Mouse (Mus musculus) testis, adult 2 months (tissue): Measurements from ENCODE around the gene Tshz3. TPM values are rescaled to one million over a fixed set of nuclear protein-coding genes. Genes with fewer than 3 reads are reported as not detected.

Experiments
- H3K27ac ChIP-seq: fragments of 200-500 bp; 2 replicates; pipeline ENCODE4 v1.5.1; 2012; ENCODE audit warnings: low read depth, low read length; ENCODE audit not compliant: control insufficient read depth, insufficient read depth
- H3K27me3 ChIP-seq: fragments of 200-500 bp; 2 replicates; pipeline ENCODE4 v1.6.1; 2012; ENCODE audit warnings: mild to moderate bottlenecking, low read length, moderate library complexity; ENCODE audit not compliant: control insufficient read depth, insufficient read depth
- H3K36me3 ChIP-seq: fragments of 200-500 bp; 2 replicates; pipeline ENCODE4 v1.6.1; 2012; ENCODE audit warnings: mild to moderate bottlenecking, low read length; ENCODE audit not compliant: control insufficient read depth, insufficient read depth
- H3K4me1 ChIP-seq: fragments of 200-500 bp; 2 replicates; pipeline ENCODE4 v1.6.1; 2012; ENCODE audit warnings: low read length; ENCODE audit not compliant: control insufficient read depth, insufficient read depth
- H3K4me3 ChIP-seq: fragments of 200-500 bp; 2 replicates; pipeline ENCODE4 v1.5.1; 2012; ENCODE audit warnings: low read depth, mild to moderate bottlenecking, low read length, moderate library complexity, mixed read lengths; ENCODE audit not compliant: control insufficient read depth
- CTCF ChIP-seq: fragments of 200-500 bp; IDR thresholded peaks from 2 replicates; pipeline ENCODE4 v1.5.1; 2012; ENCODE audit warnings: low read depth, mild to moderate bottlenecking, inconsistent platforms, low read length, moderate library complexity; ENCODE audit not compliant: control insufficient read depth, insufficient read depth, insufficient replicate concordance
- POLR2A ChIP-seq: fragments of 200-500 bp; IDR thresholded peaks from 2 replicates; pipeline ENCODE4 v1.6.1; 2012; ENCODE audit warnings: low read depth, mild to moderate bottlenecking, inconsistent platforms, low read length, moderate library complexity; ENCODE audit not compliant: control insufficient read depth
- polyA plus RNA-seq: library from polyadenylated mRNA; depleted of rRNA; stranded (reverse); fragments of >200 nt; gene quantifications from 2 replicates; pipeline ENCODE4 v1.2.3, GENCODE M21; 2012

Gene Tshz3
- polyA plus RNA-seq, 1 experiment, result 0.31 TPM

- Histone ChIP-seq H3K27ac (no peak overlapping the region), H3K4me1 (peaks cover 7% of the 10 kb centered on the region), H3K27me3 (peaks cover 2% of the 10 kb centered on the region; the same call in 1 of the 2 replicates), H3K36me3 (no peaks in the 10 kb centered on the region), H3K4me3 (no peak overlapping the region)
- TF ChIP-seq CTCF, result no peak
- TF ChIP-seq POLR2A, result no peak
These were observed 6.3 kb upstream of the Tshz3 start for GRCm38 (mm10) chr7:36691617-36692016.

GRCm38 (mm10) chr7:36692381-36692780, 5.5 kb upstream of the Tshz3 start:
- peaks cover 7% of the 10 kb centered on the region for H3K4me1 ChIP-seq
- no peaks in the 10 kb centered on the region for H3K36me3 ChIP-seq
- peaks cover 2% of the 10 kb centered on the region; the same call in 1 of the 2 replicates for H3K27me3 ChIP-seq
- no peak overlapping the region for H3K27ac ChIP-seq
- no peak overlapping the region for H3K4me3 ChIP-seq
- TF ChIP-seq CTCF, result no peak
- TF ChIP-seq POLR2A, result no peak

GRCm38 (mm10) chr7:36693081-36693480, 4.8 kb upstream of the Tshz3 start:
- Histone ChIP-seq H3K4me1 (peaks cover 7% of the 10 kb centered on the region), H3K27ac (no peak overlapping the region), H3K4me3 (no peak overlapping the region), H3K27me3 (peaks cover 2% of the 10 kb centered on the region; the same call in 1 of the 2 replicates), H3K36me3 (no peaks in the 10 kb centered on the region)
- TF ChIP-seq CTCF (no peak), POLR2A (no peak)

GRCm38 (mm10) chr7:36694642-36695191, 3.2 kb upstream of the Tshz3 start:
- Histone ChIP-seq H3K27ac (no peak overlapping the region), H3K4me3 (no peak overlapping the region), H3K4me1 (peaks cover 16% of the 10 kb centered on the region), H3K36me3 (no peaks in the 10 kb centered on the region), H3K27me3 (peaks cover 2% of the 10 kb centered on the region; the same call in 1 of the 2 replicates)
- TF ChIP-seq POLR2A (no peak), CTCF (no peak)

DNA sequence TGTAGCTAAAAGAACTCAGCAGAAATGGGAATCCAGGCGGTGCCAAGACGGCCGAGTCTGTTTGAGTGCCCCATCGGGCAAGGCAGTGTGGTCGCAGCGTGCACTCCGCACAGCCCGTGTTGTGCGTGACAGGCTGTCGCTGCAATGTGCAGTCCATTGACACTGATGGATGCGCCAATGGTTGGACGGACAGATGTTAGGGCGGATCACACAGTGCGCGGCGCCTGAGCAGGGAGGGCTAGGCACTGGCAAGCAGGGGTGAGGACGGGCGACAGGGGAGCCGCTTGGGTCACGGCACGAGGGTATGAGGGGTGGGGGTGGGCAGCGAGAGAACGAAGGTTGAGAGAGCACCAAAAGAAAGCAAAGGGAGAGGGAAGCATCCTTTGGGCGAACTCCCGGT, 2.6 kb upstream of the Tshz3 start:
- Histone ChIP-seq H3K36me3 (no peaks in the 10 kb centered on the region), H3K27ac (no peak overlapping the region), H3K4me1 (peaks cover 16% of the 10 kb centered on the region), H3K27me3 (peaks cover 2% of the 10 kb centered on the region; the same call in 1 of the 2 replicates), H3K4me3 (peak overlapping the region; percentile 57)
- TF ChIP-seq POLR2A (no peak), CTCF (no peak)

DNA sequence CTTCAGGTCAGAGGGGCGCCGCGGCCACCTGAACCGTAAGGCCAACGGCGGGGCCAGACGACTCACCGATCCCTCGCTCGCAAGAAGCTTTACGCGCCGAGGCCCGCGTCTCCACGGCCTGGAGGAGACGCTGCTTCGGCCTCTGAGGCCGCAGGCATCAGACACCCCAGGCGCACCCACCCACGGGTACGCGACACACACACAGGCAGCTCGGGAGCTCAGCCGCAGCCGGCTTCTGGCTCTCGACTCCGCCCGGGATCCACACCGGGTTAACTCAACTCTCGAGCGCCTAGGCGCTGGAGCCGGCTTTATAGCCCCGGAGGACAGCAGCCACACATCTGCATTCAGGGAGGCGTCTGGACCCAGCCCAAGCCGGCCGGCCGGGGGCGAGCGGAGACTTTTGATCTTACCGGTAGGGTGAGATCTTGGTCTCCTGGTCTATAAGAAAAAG, 2.1 kb upstream of the Tshz3 start:
- H3K4me1 ChIP-seq, result peaks cover 16% of the 10 kb centered on the region
- H3K27ac ChIP-seq, result no peak overlapping the region
- H3K4me3 ChIP-seq, result peak overlapping the region; percentile 57
- TF ChIP-seq POLR2A (no peak), CTCF (no peak)
- H3K36me3 ChIP-seq, result no peaks in the 10 kb centered on the region
- H3K27me3 ChIP-seq, result peaks cover 2% of the 10 kb centered on the region; the same call in 1 of the 2 replicates

- Histone ChIP-seq H3K4me1 (peaks cover 14% of the 10 kb centered on the region), H3K4me3 (peak overlapping the region; percentile 68), H3K27me3 (peaks cover under 1% of the 10 kb centered on the region; the same call in 1 of the 2 replicates), H3K36me3 (no peaks in the 10 kb centered on the region), H3K27ac (no peak overlapping the region)
- no peak for TF ChIP-seq POLR2A
- no peak for TF ChIP-seq CTCF
These were observed 1.4 kb upstream of the Tshz3 start for GRCm38 (mm10) chr7:36696406-36697117.
